17 mouse cellular contexts compared by ENCODE assay signal in genomic region chr4:148319366-148319765, GRCm38 (mm10). TPM values are rescaled to one million over a fixed set of nuclear protein-coding genes. Genes with fewer than 3 reads are reported as not detected.
"Had no signal": no experiment of that assay in that cellular context is flagged by ENCODE, and none has a peak within 500 bp of the region (broad histone marks: within the 10 kb centered on the region; RNA-seq: fewer than 3 reads in every experiment).

No protein-coding gene starts in this region.

- H3K27me3 ChIP-seq: neural tube, embryonic 15.5 days had no signal

- H3K4me2 ChIP-seq: limb, embryonic 12.5 days; liver, embryonic 13.5 days; lung, embryonic 15.5 days; neural tube, embryonic 15.5 days had no signal

- H3K36me3 ChIP-seq: limb, embryonic 12.5 days; liver, embryonic 13.5 days; lung, embryonic 15.5 days; neural tube, embryonic 15.5 days had no signal

- H3K27ac ChIP-seq: layer of hippocampus, adult 2 months; limb, embryonic 12.5 days; liver, embryonic 13.5 days; lung, embryonic 15.5 days; macrophage; neural tube, embryonic 15.5 days had no signal

- H3K9me3 ChIP-seq: limb, embryonic 12.5 days; liver, embryonic 13.5 days; lung, embryonic 15.5 days; neural tube, embryonic 15.5 days had no signal

- H3K9ac ChIP-seq: limb, embryonic 12.5 days; liver, embryonic 13.5 days; liver, postnatal 0 days; lung, embryonic 15.5 days; neural tube, embryonic 15.5 days had no signal

- ATAC-seq: intestine, postnatal 0 days; liver, postnatal 0 days had no signal

- H3K4me1 ChIP-seq: liver, embryonic 13.5 days; lung, embryonic 15.5 days had no signal

- H3K4me3 ChIP-seq: layer of hippocampus, adult 2 months; limb, embryonic 12.5 days; liver, embryonic 13.5 days; lung, embryonic 15.5 days; neural tube, embryonic 15.5 days had no signal

- DNase-seq: kidney, adult 9 months; kidney, postnatal 10 days; kidney, postnatal 4 days; liver; liver, embryonic 13.5 days; liver, postnatal 0 days; lung, postnatal 14 days; right cerebral cortex, postnatal 4 days; spleen, adult 18-20 months; thymus, adult 18-20 months; thymus, postnatal 14 days had no signal

RNA-seq across cellular contexts. Expression of gene Disp3, which starts 31.6 kb away (rescaled TPM):
- polyA plus RNA-seq: liver, postnatal 0 days; macrophage had no signal
